ENCODE assay signal across 13 mouse cellular contexts in the genomic region with DNA sequence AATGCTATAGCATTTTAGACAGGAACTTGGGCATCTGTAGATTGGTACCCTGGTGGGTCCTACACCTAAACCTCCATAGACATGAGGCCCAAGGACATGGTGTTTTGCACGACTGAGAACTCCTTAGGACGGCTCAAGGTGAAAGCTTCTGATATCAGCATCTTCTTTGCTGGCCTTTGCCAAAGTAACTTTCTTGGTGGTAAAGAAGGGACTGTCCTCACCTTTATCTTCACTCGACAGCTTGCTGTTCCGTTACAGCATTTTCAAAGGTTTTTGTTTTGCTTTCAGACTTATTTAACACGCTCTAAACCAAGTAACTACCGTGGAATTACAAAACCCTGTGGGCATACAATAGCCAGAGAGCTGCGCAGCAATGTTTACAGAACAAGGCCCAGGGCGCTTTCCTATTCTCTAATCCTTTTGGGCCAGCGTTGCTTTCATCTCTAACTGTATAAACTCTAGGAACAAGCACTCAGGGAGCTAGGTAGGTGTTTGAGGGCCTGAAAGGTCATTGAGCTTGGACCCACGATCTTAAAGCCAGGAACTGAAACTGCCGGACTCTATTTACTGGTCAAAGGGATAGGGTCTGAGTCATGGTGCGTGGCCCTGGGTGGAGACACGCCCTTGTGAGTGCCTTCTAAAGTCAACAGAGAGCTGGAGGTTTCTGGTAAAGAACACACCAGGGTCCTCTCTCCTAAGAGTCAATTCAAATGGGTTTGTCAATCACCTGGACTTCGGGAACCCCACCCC. TPM values are rescaled to one million over a fixed set of nuclear protein-coding genes. Genes with fewer than 3 reads are reported as not detected.
DNase-seq lines count a peak whose midpoint lies in the region; ATAC-seq and TF ChIP-seq lines count a peak whose summit lies in the region.
"Had no signal": no experiment of that assay in that cellular context is flagged by ENCODE, and none has a peak within 500 bp of the region (broad histone marks: within the 10 kb centered on the region; RNA-seq: fewer than 3 reads in every experiment).

No protein-coding gene starts in this region.

- no peaks in the 10 kb centered on the region for H3K27me3 ChIP-seq in liver, embryonic 15.5 days
- no peaks in the 10 kb centered on the region for H3K27me3 ChIP-seq in stomach, embryonic 15.5 days (replicated peaks)
- no peaks in the 10 kb centered on the region for H3K27me3 ChIP-seq in forebrain, embryonic 11.5 days (ENCODE audit: control insufficient read depth, insufficient read depth, low read length)
- H3K27me3 ChIP-seq in neural tube, embryonic 15.5 days (replicated peaks), result no peaks in the 10 kb centered on the region
- H3K27me3 ChIP-seq: hindbrain, embryonic 15.5 days; neural tube, embryonic 12.5 days had no signal

- no peaks in the 10 kb centered on the region for H3K36me3 ChIP-seq in liver, embryonic 15.5 days (replicated peaks)
- H3K36me3 ChIP-seq in stomach, embryonic 15.5 days, result no peaks in the 10 kb centered on the region
- no peaks in the 10 kb centered on the region for H3K36me3 ChIP-seq in forebrain, embryonic 11.5 days (ENCODE audit: control insufficient read depth, insufficient read depth, low read length)
- no peaks in the 10 kb centered on the region for H3K36me3 ChIP-seq in neural tube, embryonic 15.5 days
- H3K36me3 ChIP-seq: hindbrain, embryonic 15.5 days had no signal

- 0 out of 2 replicates have a peak overlapping the region, but pooled peaks have one; percentile 2 for H3K27ac ChIP-seq in embryonic fibroblast, embryonic 13.5 days (ENCODE audit: insufficient read depth, low read length)
- H3K27ac ChIP-seq in liver, embryonic 15.5 days (replicated peaks), result peak overlapping the region; percentile 81
- no peak overlapping the region for H3K27ac ChIP-seq in stomach, embryonic 15.5 days
- H3K27ac ChIP-seq in forebrain, embryonic 11.5 days (ENCODE audit: low read depth, low read length), result no peak overlapping the region
- H3K27ac ChIP-seq in neural tube, embryonic 15.5 days (replicated peaks), result no peak overlapping the region
- H3K27ac ChIP-seq: hindbrain, embryonic 15.5 days; neural tube, embryonic 12.5 days had no signal

- H3K9ac ChIP-seq in liver, embryonic 15.5 days, result no peak overlapping the region
- no peak overlapping the region for H3K9ac ChIP-seq in stomach, embryonic 15.5 days
- no peak overlapping the region for H3K9ac ChIP-seq in forebrain, embryonic 11.5 days (ENCODE audit: low read length)
- no peak overlapping the region for H3K9ac ChIP-seq in neural tube, embryonic 15.5 days (replicated peaks)
- H3K9ac ChIP-seq: hindbrain, embryonic 15.5 days; lung, embryonic 14.5 days; neural tube, embryonic 12.5 days had no signal

- H3K9me3 ChIP-seq in liver, embryonic 15.5 days (replicated peaks), result no peaks in the 10 kb centered on the region
- no peaks in the 10 kb centered on the region for H3K9me3 ChIP-seq in stomach, embryonic 15.5 days
- no peaks in the 10 kb centered on the region for H3K9me3 ChIP-seq in forebrain, embryonic 11.5 days (ENCODE audit: control insufficient read depth, low read length)
- no peaks in the 10 kb centered on the region for H3K9me3 ChIP-seq in neural tube, embryonic 15.5 days (replicated peaks)
- H3K9me3 ChIP-seq: hindbrain, embryonic 15.5 days; neural tube, embryonic 12.5 days had no signal

- 39% methylated on average over 14 of the region's 14 CpGs for WGBS in liver, embryonic 15.5 days (ENCODE audit: insufficient replicate concordance)
- WGBS in stomach, embryonic 15.5 days, result 69% methylated on average over 14 of the region's 14 CpGs
- WGBS in forebrain, embryonic 11.5 days, result 83% methylated on average over 14 of the region's 14 CpGs
- 73% methylated on average over 14 of the region's 14 CpGs for WGBS in neural tube, embryonic 15.5 days

- peaks cover 11% of the 10 kb centered on the region for H3K4me1 ChIP-seq in embryonic fibroblast, embryonic 13.5 days (ENCODE audit: control insufficient read depth, insufficient read depth, low read length)
- H3K4me1 ChIP-seq in liver, embryonic 15.5 days (replicated peaks), result peaks cover 31% of the 10 kb centered on the region
- 0 out of 2 replicates have a peak, but pooled peaks cover 5% of the 10 kb centered on the region for H3K4me1 ChIP-seq in stomach, embryonic 15.5 days
- no peaks in the 10 kb centered on the region for H3K4me1 ChIP-seq in forebrain, embryonic 11.5 days (replicated peaks; ENCODE audit: control insufficient read depth, insufficient read depth, low read length)
- no peaks in the 10 kb centered on the region for H3K4me1 ChIP-seq in neural tube, embryonic 15.5 days
- H3K4me1 ChIP-seq: hindbrain, embryonic 15.5 days; neural tube, embryonic 12.5 days had no signal

- H3K4me2 ChIP-seq in liver, embryonic 15.5 days, result peak overlapping the region; percentile 50
- no peak overlapping the region for H3K4me2 ChIP-seq in stomach, embryonic 15.5 days
- no peak overlapping the region for H3K4me2 ChIP-seq in forebrain, embryonic 11.5 days (ENCODE audit: low read depth, low read length, severe bottlenecking)
- no peak overlapping the region for H3K4me2 ChIP-seq in neural tube, embryonic 15.5 days
- H3K4me2 ChIP-seq: hindbrain, embryonic 15.5 days; lung, embryonic 14.5 days; neural tube, embryonic 12.5 days had no signal

- peak; percentile 85 for DNase-seq in heart, adult 11 months
- no peak for DNase-seq in heart, postnatal 4 days
- DNase-seq in forebrain, embryonic 11.5 days (ENCODE audit: low spot score), result no peak
- DNase-seq in heart, adult 9 months (ENCODE audit: low spot score in 2 of 2), result no peak
- DNase-seq: cerebellum, adult 9-11 months; lung, embryonic 14.5 days had no signal

- TF ChIP-seq CTCF in embryonic fibroblast, embryonic 13.5 days (IDR thresholded peaks at IDR 0.05; ENCODE audit: borderline replicate concordance, insufficient read depth, low read length), result no peak

- peak; percentile 93 for ATAC-seq in liver, embryonic 15.5 days (ENCODE audit: insufficient read depth)
- peak; percentile 82 for ATAC-seq in stomach, embryonic 15.5 days (ENCODE audit: insufficient read depth, low FRiP score, low read depth)
- ATAC-seq in forebrain, embryonic 11.5 days (replicated peaks; ENCODE audit: low FRiP score), result no peak
- no peak for ATAC-seq in neural tube, embryonic 15.5 days (ENCODE audit: low FRiP score)

- H3K4me3 ChIP-seq in embryonic fibroblast, embryonic 13.5 days (ENCODE audit: insufficient read depth, low read length), result no peak overlapping the region
- H3K4me3 ChIP-seq in liver, embryonic 15.5 days (replicated peaks), result no peak overlapping the region
- no peak overlapping the region for H3K4me3 ChIP-seq in stomach, embryonic 15.5 days (replicated peaks)
- no peak overlapping the region for H3K4me3 ChIP-seq in forebrain, embryonic 11.5 days (ENCODE audit: low read depth, low read length)
- H3K4me3 ChIP-seq in neural tube, embryonic 15.5 days (replicated peaks), result no peak overlapping the region
- H3K4me3 ChIP-seq: hindbrain, embryonic 15.5 days; neural tube, embryonic 12.5 days had no signal

- no peak for TF ChIP-seq POLR2A in embryonic fibroblast, embryonic 13.5 days (IDR thresholded peaks at IDR 0.05; ENCODE audit: low read depth, low read length)

RNA-seq across cellular contexts. Expression of a gene that starts 21.5 kb away (rescaled TPM):
- total RNA-seq in heart, postnatal 4 days (2021), result under 1 TPM; 0.14 to 0.47 TPM
- polyA plus RNA-seq in embryonic fibroblast, embryonic 13.5 days (2011; ENCODE audit: insufficient read length, low read depth, missing spikeins), result not detected in 2 replicates
- not detected in 2 replicates for polyA plus RNA-seq in liver, embryonic 15.5 days (2015; fragmentation: Nextera tagmentation; extraction: Ambion mirVana)
- polyA plus RNA-seq in stomach, embryonic 15.5 days (2015; fragmentation: Nextera tagmentation; extraction: Ambion mirVana), result not detected in 2 replicates
- 0.24 and 0.39 TPM in 2 replicates for polyA plus RNA-seq in forebrain, embryonic 11.5 days (2014; fragmentation: Nextera tagmentation; extraction: Ambion mirVana)
- 0.10 and 0.13 TPM in 2 replicates for polyA plus RNA-seq in neural tube, embryonic 15.5 days (2015; fragmentation: Nextera tagmentation; extraction: Ambion mirVana)
- total RNA-seq: layer of hippocampus, adult 8-10 months had no signal

RNA-seq across cellular contexts. Expression of a gene that starts 50.1 kb away (rescaled TPM):
- total RNA-seq in heart, postnatal 4 days (2021), result 100 to 1,000 TPM; 109 to 111 TPM
- polyA plus RNA-seq in embryonic fibroblast, embryonic 13.5 days (2011; ENCODE audit: insufficient read length, low read depth, missing spikeins), result 202 and 238 TPM in 2 replicates
- polyA plus RNA-seq in liver, embryonic 15.5 days (2015; fragmentation: Nextera tagmentation; extraction: Ambion mirVana), result 57.9 and 63.9 TPM in 2 replicates
- polyA plus RNA-seq in stomach, embryonic 15.5 days (2015; fragmentation: Nextera tagmentation; extraction: Ambion mirVana), result 204 and 207 TPM in 2 replicates
- polyA plus RNA-seq in forebrain, embryonic 11.5 days (2014; fragmentation: Nextera tagmentation; extraction: Ambion mirVana), result 213 and 224 TPM in 2 replicates
- polyA plus RNA-seq in neural tube, embryonic 15.5 days (2015; fragmentation: Nextera tagmentation; extraction: Ambion mirVana), result 270 and 299 TPM in 2 replicates

Comparison
In these comparisons a context has a peak if more than half of its experiments do, and no peak if none do; other contexts are left out.
1. H3K27ac ChIP-seq: peak in embryonic fibroblast, embryonic 13.5 days (single experiment) and liver, embryonic 15.5 days (single experiment); none in stomach, embryonic 15.5 days (single experiment), forebrain, embryonic 11.5 days (single experiment) and neural tube, embryonic 15.5 days (single experiment).
2. ATAC-seq: peak in liver, embryonic 15.5 days (single experiment) and stomach, embryonic 15.5 days (single experiment); none in forebrain, embryonic 11.5 days (single experiment) and neural tube, embryonic 15.5 days (single experiment).